Mouse (Mus musculus): Measurements from ENCODE around the gene Selenbp1. TPM values are rescaled to one million over a fixed set of nuclear protein-coding genes. Genes with fewer than 3 reads are reported as not detected.

Selenbp1 gene
- total and polyA plus RNA-seq, 3 experiments = 109 to 365 TPM; not detected in 1

DNA sequence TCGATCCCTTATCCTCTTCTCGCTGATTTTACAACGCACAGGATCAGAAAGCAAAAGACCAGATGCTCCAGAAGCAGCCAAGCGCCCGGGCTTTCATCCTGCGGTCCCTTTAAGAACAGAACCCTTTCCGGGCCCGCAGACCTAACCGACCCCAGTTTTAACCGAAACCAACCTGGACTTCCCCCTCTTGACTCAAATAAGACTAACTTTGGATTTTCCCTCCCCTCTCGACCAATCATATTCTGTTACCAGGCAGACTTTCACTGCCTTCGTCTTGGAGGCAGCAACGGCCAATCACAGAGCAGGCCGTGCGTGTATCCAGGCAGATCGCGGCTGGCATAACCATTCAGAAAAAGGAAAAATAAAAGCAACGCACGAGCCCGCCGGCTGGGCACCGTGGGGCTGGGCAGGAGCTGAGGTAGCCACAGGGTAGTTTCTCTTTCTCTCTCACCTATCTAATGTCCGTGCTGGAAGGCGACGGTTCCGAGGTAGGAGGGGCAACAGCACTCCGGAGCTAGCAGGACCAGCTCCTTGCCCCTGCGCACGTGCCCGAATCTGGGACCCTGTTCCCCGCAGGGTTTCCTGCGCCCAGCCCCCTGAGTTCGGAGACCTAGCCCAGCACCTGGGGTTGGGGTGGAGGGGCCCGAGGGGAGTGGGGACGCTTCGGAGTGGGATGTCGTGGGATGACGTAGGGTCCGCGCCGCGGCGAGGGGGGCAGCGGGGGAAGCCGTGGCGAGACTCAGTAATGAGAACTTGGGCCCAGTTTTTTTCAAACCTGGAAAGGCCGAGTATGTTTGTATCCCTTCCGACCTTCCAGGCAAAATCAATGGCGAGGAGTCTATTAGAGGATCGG is 21.1 kb downstream of the Selenbp1 start, which contains the start of gene Rfx5 (continued):
- peak; percentile 88 for TF ChIP-seq MXI1 (IDR thresholded peaks at IDR 0.05; ENCODE audit: low read depth, low read length)
- no peak for TF ChIP-seq GABPA (IDR thresholded peaks at IDR 0.05; ENCODE audit: low read depth, low read length)
- TF ChIP-seq RAD21 (IDR thresholded peaks at IDR 0.05; ENCODE audit: low read depth, low read length) = no peak
- peak; percentile 84 for TF ChIP-seq BHLHE40 (IDR thresholded peaks at IDR 0.05; ENCODE audit: borderline replicate concordance, low read depth, low read length)
- peak; percentile 58; the same call in 1 of the 2 replicates for TF ChIP-seq ELF1 (IDR thresholded peaks at IDR 0.05; ENCODE audit: low read depth, low read length)

DNA sequence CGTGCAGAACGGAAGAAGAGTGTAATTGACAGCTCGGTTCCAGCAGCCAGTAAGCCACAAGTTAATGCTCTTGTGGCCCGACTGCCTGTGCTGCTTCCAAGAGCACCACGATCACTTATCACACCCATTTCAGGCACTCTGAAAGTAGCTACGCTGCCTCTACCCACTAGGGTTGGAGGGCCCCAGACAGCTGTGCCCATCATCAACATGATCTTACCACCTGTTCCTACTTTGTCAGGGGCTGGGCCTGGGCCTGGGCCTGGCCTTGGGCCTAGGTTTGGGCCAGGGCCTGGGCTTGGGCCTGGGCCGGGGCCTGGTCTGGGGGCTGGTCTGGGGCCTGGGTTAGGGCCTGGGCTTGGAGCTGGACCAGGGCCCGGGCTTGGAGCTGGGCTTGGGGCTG is 25.4 kb downstream of the Selenbp1 start:
- Histone ChIP-seq H3K4me1 (ENCODE audit: control insufficient read depth in 1 of 2, insufficient read depth in 2 of 2, low read length in 2 of 2) (peaks cover 4 to 7% of the 10 kb centered on the region in 2 experiments; a peak in 3 of 4 replicates), H3K9ac (ENCODE audit: control insufficient read depth, low read depth, low read length, poor library complexity, severe bottlenecking) (no peak overlapping the region), H3K27ac (ENCODE audit: control insufficient read depth, low read depth, low read length) (no peak overlapping the region), H3K9me3 (replicated peaks; ENCODE audit: insufficient read depth, low read length) (no peaks in the 10 kb centered on the region), H3K36me3 (ENCODE audit: control insufficient read depth in 1 of 2, insufficient read depth in 2 of 2, low read length in 2 of 2) (peaks cover 5 to 7% of the 10 kb centered on the region in 2 experiments), H3K27me3 (ENCODE audit: control insufficient read depth in 1 of 2, insufficient read depth in 2 of 2, low read length in 2 of 2) (no peaks in the 10 kb centered on the region), H3K79me2 (ENCODE audit: control insufficient read depth, insufficient read depth, low read length, poor library complexity) (peaks cover 3% of the 10 kb centered on the region), H3K4me3 (ENCODE audit: control insufficient read depth in 1 of 2, insufficient read depth in 1 of 2, low read depth in 2 of 2, low read length in 2 of 2) (no peak overlapping the region)
- TF ChIP-seq SMC3 (IDR thresholded peaks at IDR 0.05; ENCODE audit: low read depth, low read length) = no peak
- TF ChIP-seq USF2 (IDR thresholded peaks at IDR 0.05; ENCODE audit: borderline replicate concordance in 1 of 2, insufficient read depth in 1 of 2, low read depth in 1 of 2, low read length in 2 of 2) = no peak
- TF ChIP-seq MAZ (IDR thresholded peaks at IDR 0.05; ENCODE audit: low read depth, low read length) = no peak
- no peak for TF ChIP-seq UBTF (IDR thresholded peaks at IDR 0.05; ENCODE audit: borderline replicate concordance, insufficient read depth, low read depth, low read length)
- no peak for TF ChIP-seq KAT2A (conservative IDR thresholded peaks at IDR 0.05; ENCODE audit: low read depth, low read length)
- no peak for TF ChIP-seq HCFC1 (IDR thresholded peaks at IDR 0.05; ENCODE audit: low read depth, low read length)
- no peak for TF ChIP-seq MYC (IDR thresholded peaks at IDR 0.05; ENCODE audit: low read depth, low read length)
- TF ChIP-seq GABPA (IDR thresholded peaks at IDR 0.05; ENCODE audit: low read depth, low read length) = no peak
- no peak for DNase-seq (ENCODE audit: low read depth, low spot score)

DNA sequence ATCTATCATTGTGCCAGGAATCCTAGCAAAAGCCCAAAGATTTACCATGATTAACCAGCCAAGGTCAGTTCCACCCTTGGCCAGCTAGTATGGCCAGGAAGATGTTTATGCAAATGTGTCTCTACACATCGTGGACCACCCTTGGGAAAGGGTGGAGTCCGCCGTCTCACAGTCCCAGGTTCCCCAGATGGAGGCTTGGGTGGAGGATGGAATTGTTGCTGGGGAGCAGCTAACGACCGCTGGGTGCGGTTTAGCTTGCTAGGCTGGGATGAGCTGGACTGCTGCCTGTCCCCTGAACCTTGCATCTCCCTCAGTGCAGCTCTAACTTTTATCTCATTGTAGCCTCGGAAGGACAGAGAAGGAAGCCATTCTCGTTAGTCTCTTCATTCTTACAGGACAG is 27.0 kb downstream of the Selenbp1 start:
- no peak overlapping the region for H3K4me3 ChIP-seq (ENCODE audit: control insufficient read depth in 1 of 2, insufficient read depth in 1 of 2, low read depth in 2 of 2, low read length in 2 of 2)
- no peaks in the 10 kb centered on the region for H3K27me3 ChIP-seq (ENCODE audit: control insufficient read depth in 1 of 2, insufficient read depth in 2 of 2, low read length in 2 of 2)
- H3K27ac ChIP-seq (ENCODE audit: control insufficient read depth, low read depth, low read length) = no peak overlapping the region
- H3K9me3 ChIP-seq (replicated peaks; ENCODE audit: insufficient read depth, low read length) = no peaks in the 10 kb centered on the region
- H3K9ac ChIP-seq (ENCODE audit: control insufficient read depth, low read depth, low read length, poor library complexity, severe bottlenecking) = no peak overlapping the region
- H3K4me1 ChIP-seq (ENCODE audit: control insufficient read depth in 1 of 2, insufficient read depth in 2 of 2, low read length in 2 of 2) = peaks cover under 1 to 5% of the 10 kb centered on the region in 2 experiments; a peak in 3 of 4 replicates
- peaks cover 3 to 5% of the 10 kb centered on the region in 2 experiments for H3K36me3 ChIP-seq (ENCODE audit: control insufficient read depth in 1 of 2, insufficient read depth in 2 of 2, low read length in 2 of 2)
- no peak for TF ChIP-seq MXI1 (IDR thresholded peaks at IDR 0.05; ENCODE audit: low read depth, low read length)
- no peak for TF ChIP-seq RAD21 (IDR thresholded peaks at IDR 0.05; ENCODE audit: low read depth, low read length)
- TF ChIP-seq POLR2AphosphoS2 (IDR thresholded peaks at IDR 0.05; ENCODE audit: low read length) = no peak
- no peak for TF ChIP-seq BHLHE40 (IDR thresholded peaks at IDR 0.05; ENCODE audit: borderline replicate concordance, low read depth, low read length)
- TF ChIP-seq NELFE (IDR thresholded peaks at IDR 0.05; ENCODE audit: low read depth, low read length) = no peak
- TF ChIP-seq MYB (IDR thresholded peaks at IDR 0.05; ENCODE audit: low read depth, low read length) = no peak
- TF ChIP-seq JUND (IDR thresholded peaks at IDR 0.05; ENCODE audit: low read depth, low read length) = no peak
- TF ChIP-seq USF1 (IDR thresholded peaks at IDR 0.05; ENCODE audit: low read depth, low read length) = no peak
- TF ChIP-seq UBTF (IDR thresholded peaks at IDR 0.05; ENCODE audit: borderline replicate concordance, insufficient read depth, low read depth, low read length) = no peak
- TF ChIP-seq RCOR1 (IDR thresholded peaks at IDR 0.05; ENCODE audit: low read depth, low read length) = no peak
- no peak for TF ChIP-seq ZKSCAN1 (IDR thresholded peaks at IDR 0.05; ENCODE audit: low read depth, low read length)
- no peak for TF ChIP-seq ZC3H11A (IDR thresholded peaks at IDR 0.05; ENCODE audit: low read depth, low read length)
- TF ChIP-seq ZMIZ1 (IDR thresholded peaks at IDR 0.05; ENCODE audit: low read depth, low read length) = no peak
- no peak for TF ChIP-seq MAX (IDR thresholded peaks at IDR 0.05; ENCODE audit: low read length)
- no peak for DNase-seq (ENCODE audit: low read depth, low spot score)
- no peaks in the 10 kb centered on the region for H3K79me2 ChIP-seq (ENCODE audit: control insufficient read depth, insufficient read depth, low read length, poor library complexity)

Data from MEL (cell line).